Mouse (Mus musculus): ENCODE measurements around the gene Ube2t.

DNA sequence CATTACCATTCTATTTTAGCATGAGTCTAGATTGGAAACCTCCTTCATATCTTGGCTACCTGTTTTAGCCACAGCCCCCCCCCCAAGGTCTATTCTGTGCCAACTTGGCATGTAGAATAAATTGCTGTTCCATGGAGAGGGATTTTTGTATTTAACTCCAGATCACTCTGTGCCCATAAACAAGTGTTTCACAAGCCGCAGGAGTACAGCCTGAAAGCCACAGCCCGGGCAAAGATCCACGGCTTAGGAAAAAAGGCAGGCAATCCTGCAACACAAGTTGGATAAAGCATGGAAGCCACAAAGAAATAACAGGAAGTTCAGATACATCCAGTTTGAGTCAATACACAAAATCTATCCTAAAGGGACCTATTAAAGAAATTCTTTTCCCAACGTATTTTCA, 48.8 kb upstream of the Ube2t start:
- TF ChIP-seq CTCF (IDR thresholded peaks at IDR 0.05; ENCODE audit: low read depth, low read length) (no peak), POLR2A (IDR thresholded peaks at IDR 0.05; ENCODE audit: insufficient read depth, low read length) (no peak), EP300 (IDR thresholded peaks at IDR 0.05; ENCODE audit: insufficient read depth, low read depth, low read length) (no peak)
